Mouse (Mus musculus) limb, embryonic 12.5 days (tissue): ENCODE measurements at regions not wholly inside any gene's neighbourhood (a gene's known extent, or its start where the extent isn't known, plus 50 kb on each side); places are given as distances from the start of the nearest gene placed in this dataset.

Experiments
- ATAC-seq: fragments of 200-750 bp; cut with Nextera tagmentation; 2 replicates; pipeline ENCODE4 v1.8.0; 2017; ENCODE audit warnings: low read depth, moderate TSS enrichment; ENCODE audit not compliant: insufficient number of reproducible peaks, insufficient read depth, low FRiP score, low TSS enrichment
- H3K27ac ChIP-seq: fragments of 300-500 bp; sonication (generic); 2 replicates; pipeline ENCODE4 v1.5.1; 2016; ENCODE audit warnings: mild to moderate bottlenecking, moderate library complexity
- H3K27me3 ChIP-seq: fragments of 300-500 bp; sonication (generic); 2 replicates; pipeline ENCODE4 v1.6.1; 2016; ENCODE audit warnings: mild to moderate bottlenecking, moderate library complexity
- H3K36me3 ChIP-seq: fragments of 300-500 bp; sonication (generic); 2 replicates; pipeline ENCODE4 v1.6.1; 2016; ENCODE audit warnings: mild to moderate bottlenecking, moderate library complexity
- H3K4me1 ChIP-seq: fragments of 300-500 bp; sonication (generic); replicated peaks from 2 replicates; pipeline ENCODE4 v1.6.1; 2016
- H3K4me2 ChIP-seq: fragments of 300-500 bp; sonication (generic); 2 replicates; pipeline ENCODE4 v1.6.1; 2016; ENCODE audit warnings: mild to moderate bottlenecking, moderate library complexity
- H3K4me3 ChIP-seq: fragments of 300-500 bp; sonication (generic); replicated peaks from 2 replicates; pipeline ENCODE4 v1.5.1; 2016; ENCODE audit warnings: mild to moderate bottlenecking
- H3K9ac ChIP-seq: fragments of 300-500 bp; sonication (generic); replicated peaks from 2 replicates; pipeline ENCODE4 v1.6.1; 2016; ENCODE audit warnings: mild to moderate bottlenecking, moderate library complexity
- H3K9me3 ChIP-seq: fragments of 300-500 bp; sonication (generic); 2 replicates; pipeline ENCODE4 v1.6.1; 2016; ENCODE audit warnings: mild to moderate bottlenecking, moderate library complexity
- WGBS: fragments of 180-500 bp; shearing (Covaris S2); methylation state at CpG from one replicate; pipeline ENCODE4 v1.1.7; 2016; 5-methylcytosine and 5-hydroxymethylcytosine counted together

DNA sequence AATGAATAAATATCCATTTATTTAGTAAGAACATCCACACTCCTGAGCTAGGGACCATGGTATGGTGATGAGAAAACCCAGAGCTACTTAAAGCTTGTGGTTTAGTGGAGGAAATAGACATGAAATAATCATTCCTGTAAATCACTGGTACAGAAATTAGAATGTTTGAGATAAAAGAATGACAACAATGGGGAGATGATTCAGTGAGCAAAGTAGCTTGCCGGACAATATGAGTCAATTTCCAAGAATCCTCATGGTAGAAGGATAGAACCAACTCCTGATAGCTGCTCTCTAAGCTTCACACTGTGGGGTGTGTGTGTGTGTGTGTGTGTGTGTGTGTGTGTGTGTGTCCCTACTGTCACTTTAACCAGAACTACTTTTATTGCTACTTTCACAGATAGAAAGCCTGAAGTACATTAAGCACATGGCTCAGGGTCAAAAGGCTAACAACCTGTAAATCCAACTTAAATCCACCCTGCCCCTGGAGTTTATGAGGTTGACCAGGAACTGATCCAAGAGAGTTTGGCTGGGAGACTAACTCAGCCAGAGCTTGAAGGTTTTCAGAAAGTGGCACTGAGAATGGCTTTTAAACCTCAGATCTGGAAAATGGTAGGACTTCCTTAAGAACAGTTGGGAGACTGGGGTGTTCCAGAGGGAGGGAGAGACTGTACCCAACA lies 336.9 kb upstream of the Gcfc2 start:
- 0 out of 2 replicates have a peak, but pooled peaks have one; percentile 63 for ATAC-seq
- 83% methylated on average over 1 of the region's 1 CpGs for WGBS
- no peak overlapping the region for H3K4me3 ChIP-seq

GRCm38 (mm10) chr6:81589727-81590126 lies 333.7 kb upstream of the Gcfc2 start:
- ATAC-seq, result no peak
- Histone ChIP-seq H3K36me3 (no peaks in the 10 kb centered on the region), H3K9me3 (no peaks in the 10 kb centered on the region), H3K9ac (no peak overlapping the region), H3K4me1 (0 out of 2 replicates have a peak, but pooled peaks cover 7% of the 10 kb centered on the region), H3K4me2 (no peak overlapping the region), H3K27ac (no peak overlapping the region), H3K4me3 (no peak overlapping the region), H3K27me3 (peaks cover 14% of the 10 kb centered on the region; the same call in 1 of the 2 replicates)
- WGBS, result 65% methylated on average over 10 of the region's 10 CpGs

More for the DNA sequence above, 336.9 kb upstream of the Gcfc2 start:
- Histone ChIP-seq H3K27ac (no peak overlapping the region), H3K4me1 (0 out of 2 replicates have a peak, but pooled peaks cover 7% of the 10 kb centered on the region), H3K9me3 (no peaks in the 10 kb centered on the region), H3K27me3 (peaks cover 26% of the 10 kb centered on the region), H3K4me2 (no peak overlapping the region), H3K36me3 (no peaks in the 10 kb centered on the region), H3K9ac (no peak overlapping the region)

DNA sequence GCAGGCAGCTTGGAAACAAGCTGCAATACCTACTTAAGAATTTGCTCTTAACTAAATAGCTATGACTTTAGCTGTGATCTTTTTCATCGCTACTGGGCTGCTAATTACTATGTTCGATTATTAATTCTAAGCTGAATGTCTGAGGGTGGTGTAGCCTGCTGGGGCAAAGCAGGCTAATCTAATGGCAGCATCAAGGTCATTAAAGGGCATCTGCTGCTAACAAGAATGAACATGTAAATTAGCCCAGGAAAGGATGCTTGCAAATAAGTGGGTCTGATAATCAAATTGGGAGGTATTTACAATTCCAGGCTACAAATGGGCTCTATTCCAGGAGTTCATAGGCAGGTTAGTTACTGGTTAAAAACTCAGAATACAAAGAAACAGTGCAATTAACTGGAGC lies 327.5 kb upstream of the Gcfc2 start:
- no peak overlapping the region for H3K4me2 ChIP-seq
- no peak overlapping the region for H3K9ac ChIP-seq
- no peak overlapping the region for H3K27ac ChIP-seq
- peaks cover 8% of the 10 kb centered on the region; the same call in 1 of the 2 replicates for H3K27me3 ChIP-seq
- ATAC-seq, result no peak
- WGBS, result 79% methylated on average over 2 of the region's 2 CpGs
- H3K4me3 ChIP-seq, result no peak overlapping the region
- H3K36me3 ChIP-seq, result no peaks in the 10 kb centered on the region
- H3K4me1 ChIP-seq, result no peaks in the 10 kb centered on the region
- H3K9me3 ChIP-seq, result no peaks in the 10 kb centered on the region

GRCm38 (mm10) chr6:81608637-81609036 lies 314.8 kb upstream of the Gcfc2 start:
- no peak for ATAC-seq
- Histone ChIP-seq H3K4me2 (no peak overlapping the region), H3K9me3 (no peaks in the 10 kb centered on the region), H3K27ac (no peak overlapping the region), H3K36me3 (no peaks in the 10 kb centered on the region), H3K9ac (no peak overlapping the region), H3K27me3 (no peaks in the 10 kb centered on the region), H3K4me1 (no peaks in the 10 kb centered on the region), H3K4me3 (no peak overlapping the region)
- WGBS, result 45% methylated on average over 1 of the region's 1 CpGs

DNA sequence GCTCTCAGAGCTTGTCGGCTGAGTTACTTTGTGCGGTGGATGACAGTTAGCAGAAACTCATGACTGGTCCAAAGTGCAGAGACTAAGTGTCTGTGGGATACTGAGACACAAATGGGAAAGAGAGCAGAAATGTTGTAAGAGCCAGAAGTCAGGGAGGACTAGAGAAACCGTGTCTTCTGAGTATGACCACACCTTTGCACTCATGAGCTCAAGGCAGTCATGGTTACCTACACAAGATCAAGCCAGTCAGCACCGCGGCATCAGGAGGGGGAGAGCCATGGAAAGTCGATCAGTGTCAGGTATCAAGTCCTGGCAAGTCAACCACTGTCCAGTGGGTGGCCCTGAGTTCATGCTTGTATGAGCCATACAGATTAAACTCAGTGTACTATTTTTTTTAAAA lies 311.5 kb upstream of the Gcfc2 start:
- Histone ChIP-seq H3K27me3 (no peaks in the 10 kb centered on the region), H3K36me3 (no peaks in the 10 kb centered on the region), H3K4me1 (no peaks in the 10 kb centered on the region), H3K4me3 (no peak overlapping the region), H3K9ac (no peak overlapping the region), H3K27ac (no peak overlapping the region), H3K9me3 (no peaks in the 10 kb centered on the region), H3K4me2 (no peak overlapping the region)
- no peak for ATAC-seq
- 87% methylated on average over 6 of the region's 6 CpGs for WGBS

- WGBS, result 78% methylated on average over 2 of the region's 2 CpGs
- Histone ChIP-seq H3K9ac (no peak overlapping the region), H3K4me1 (no peaks in the 10 kb centered on the region), H3K27ac (no peak overlapping the region), H3K4me3 (no peak overlapping the region), H3K27me3 (no peaks in the 10 kb centered on the region), H3K9me3 (no peaks in the 10 kb centered on the region), H3K4me2 (no peak overlapping the region), H3K36me3 (no peaks in the 10 kb centered on the region)
- no peak for ATAC-seq
Observed at GRCm38 (mm10) chr6:81618018-81618417, 305.5 kb upstream of the Gcfc2 start.

- Histone ChIP-seq H3K27ac (no peak overlapping the region), H3K9ac (no peak overlapping the region), H3K36me3 (no peaks in the 10 kb centered on the region), H3K4me1 (no peaks in the 10 kb centered on the region), H3K4me2 (no peak overlapping the region), H3K4me3 (no peak overlapping the region), H3K9me3 (no peaks in the 10 kb centered on the region), H3K27me3 (no peaks in the 10 kb centered on the region)
- WGBS, result 93% methylated on average over 4 of the region's 4 CpGs
- no peak for ATAC-seq
Observed at GRCm38 (mm10) chr6:81621028-81621427, 302.4 kb upstream of the Gcfc2 start.

DNA sequence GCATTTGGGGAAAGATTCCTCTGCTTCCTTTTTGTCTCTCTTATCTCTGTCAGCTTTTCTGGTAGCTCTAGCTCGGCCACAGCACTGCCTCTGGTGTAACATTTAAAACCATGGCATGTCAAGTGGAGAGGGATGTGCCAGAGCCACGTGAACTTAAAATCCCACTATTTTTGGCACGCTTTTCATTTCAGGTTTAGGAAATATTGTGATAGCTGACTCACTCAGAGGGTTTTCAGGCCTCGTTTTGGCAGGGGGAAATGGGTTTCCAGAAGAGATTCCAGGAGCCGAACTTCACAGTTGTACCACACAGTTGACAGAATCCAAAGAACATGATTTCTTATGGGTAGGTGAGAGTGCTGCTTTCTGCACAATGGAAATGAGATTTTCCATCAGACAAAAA lies 300.8 kb upstream of the Gcfc2 start:
- 85% methylated on average over 5 of the region's 5 CpGs for WGBS
- H3K27ac ChIP-seq, result no peak overlapping the region
- H3K4me2 ChIP-seq, result no peak overlapping the region
- no peak for ATAC-seq
- no peak overlapping the region for H3K9ac ChIP-seq
- no peak overlapping the region for H3K4me3 ChIP-seq
- no peaks in the 10 kb centered on the region for H3K4me1 ChIP-seq
- no peaks in the 10 kb centered on the region for H3K36me3 ChIP-seq
- peaks cover 3% of the 10 kb centered on the region; the same call in 1 of the 2 replicates for H3K27me3 ChIP-seq
- H3K9me3 ChIP-seq, result no peaks in the 10 kb centered on the region

- Histone ChIP-seq H3K36me3 (no peaks in the 10 kb centered on the region), H3K27ac (no peak overlapping the region), H3K27me3 (peaks cover 8% of the 10 kb centered on the region), H3K9me3 (no peaks in the 10 kb centered on the region), H3K4me3 (no peak overlapping the region), H3K9ac (no peak overlapping the region), H3K4me2 (no peak overlapping the region), H3K4me1 (no peaks in the 10 kb centered on the region)
- ATAC-seq, result no peak
- 41% methylated on average over 5 of the region's 5 CpGs for WGBS
Observed at GRCm38 (mm10) chr6:81625016-81625415, 298.5 kb upstream of the Gcfc2 start.

DNA sequence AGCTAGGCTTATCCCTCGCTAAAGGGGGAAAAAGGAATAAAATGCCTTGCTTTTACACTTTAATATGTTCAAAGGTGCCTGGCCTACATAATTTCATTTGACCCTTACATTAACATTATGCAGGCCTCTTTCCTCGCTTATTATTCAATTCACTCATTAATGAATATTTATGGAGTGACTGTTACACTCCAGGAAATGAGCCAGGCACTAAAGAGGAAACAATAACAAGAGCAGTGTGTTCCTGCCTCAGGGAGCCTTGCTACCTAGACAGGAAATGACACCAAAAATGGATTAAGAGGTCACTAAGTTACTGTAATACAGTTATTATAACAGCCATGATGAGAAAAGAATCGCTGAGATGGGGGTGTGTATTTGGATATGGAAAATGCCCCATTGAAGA lies 289.9 kb upstream of the Gcfc2 start:
- Histone ChIP-seq H3K9ac (no peak overlapping the region), H3K36me3 (no peaks in the 10 kb centered on the region), H3K4me3 (no peak overlapping the region), H3K27me3 (peaks cover 14% of the 10 kb centered on the region), H3K27ac (no peak overlapping the region), H3K9me3 (no peaks in the 10 kb centered on the region), H3K4me2 (no peak overlapping the region), H3K4me1 (peaks cover 7% of the 10 kb centered on the region)
- WGBS, result 17% methylated on average over 3 of the region's 3 CpGs
- ATAC-seq, result no peak

DNA sequence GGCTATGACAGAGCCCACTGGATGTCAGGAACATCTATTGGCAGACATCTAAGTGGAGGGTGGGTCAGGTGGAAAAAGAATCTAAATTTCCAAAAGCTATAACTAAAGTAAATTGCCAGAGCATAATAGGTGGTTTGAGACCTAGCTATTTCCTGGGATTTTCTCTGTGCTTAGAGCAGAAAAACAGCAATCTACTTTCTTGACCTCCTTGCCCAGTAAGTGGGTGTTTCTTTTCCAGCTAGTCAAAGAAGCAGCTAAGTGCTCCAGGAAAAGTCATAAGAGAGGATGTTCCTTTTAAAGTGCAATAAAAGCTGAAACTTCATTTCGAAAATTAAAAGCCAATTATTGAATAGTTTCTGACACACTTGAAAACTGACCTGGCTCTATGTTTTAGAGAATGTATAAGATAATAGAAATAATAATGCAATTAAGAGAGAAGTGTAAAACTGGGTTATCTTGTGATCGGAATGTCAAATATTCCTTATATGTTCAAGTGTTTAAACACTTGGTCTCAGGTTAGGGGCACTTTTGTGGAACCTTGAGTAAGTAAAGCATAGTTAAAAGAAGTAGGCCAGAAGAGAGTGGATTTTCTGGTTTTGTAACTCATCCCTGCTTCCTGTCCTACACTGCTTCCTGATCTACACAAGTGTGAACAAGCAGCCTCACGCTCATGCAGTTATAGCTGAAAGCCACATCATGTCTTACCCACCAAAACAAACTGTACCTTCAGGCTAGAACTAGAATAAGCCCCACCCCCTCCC lies 275.7 kb upstream of the Gcfc2 start:
- Histone ChIP-seq H3K27me3 (no peaks in the 10 kb centered on the region), H3K27ac (no peak overlapping the region), H3K9me3 (no peaks in the 10 kb centered on the region), H3K9ac (no peak overlapping the region), H3K36me3 (no peaks in the 10 kb centered on the region), H3K4me3 (no peak overlapping the region), H3K4me2 (no peak overlapping the region), H3K4me1 (no peaks in the 10 kb centered on the region)
- no peak for ATAC-seq
- WGBS, result 76% methylated on average over 3 of the region's 3 CpGs
